Mouse (Mus musculus) activated CD4-positive, CD25-positive, alpha-beta regulatory T cell, adult 4 months (primary cell): ENCODE data around the gene Sbf2. TPM values are rescaled to one million over a fixed set of nuclear protein-coding genes. Genes with fewer than 3 reads are reported as not detected.
A peak's percentile ranks its signal among the peaks of the same experiment; 100 is the strongest.
"Not testable (repeated sequence)": the region's sequence is repeated elsewhere in the genome, so short reads cannot be mapped to it uniquely, and the experiment has no call there.

Source experiments
- ATAC-seq: one replicate; pipeline ENCODE4 v1.8.0; 2017
- polyA plus RNA-seq, 2 experiments: library from polyadenylated mRNA; unstranded; fragments of 100-300 nt; shearing (Covaris generic); gene quantifications; one replicate each; pipeline ENCODE4 v1.2.1; 2017

The Sbf2 gene
- polyA plus RNA-seq: 1 to 10 TPM in 1 of 2 experiments, under 1 TPM in 1; 0.84 to 2.3 TPM

- ATAC-seq: peak; percentile 58
Observed at GRCm38 (mm10) chr7:110614133-110615063, at the start of gene Sbf2. TSS of gene Sbf2 (minus strand) at chr7:110614922.

GRCm38 (mm10) chr7:110658378-110658928, 43.7 kb upstream of the Sbf2 start:
- no peak for ATAC-seq

GRCm38 (mm10) chr7:110655966-110656365, 41.2 kb upstream of the Sbf2 start:
- no peak for ATAC-seq

GRCm38 (mm10) chr7:110655230-110655629, 40.5 kb upstream of the Sbf2 start:
- ATAC-seq: no peak

GRCm38 (mm10) chr7:110651091-110651490, 36.4 kb upstream of the Sbf2 start:
- ATAC-seq: no peak

GRCm38 (mm10) chr7:110650491-110650890, 35.8 kb upstream of the Sbf2 start:
- no peak for ATAC-seq

GRCm38 (mm10) chr7:110649133-110649987, 34.6 kb upstream of the Sbf2 start:
- no peak for ATAC-seq

GRCm38 (mm10) chr7:110648455-110649085, 33.8 kb upstream of the Sbf2 start:
- ATAC-seq: no peak

GRCm38 (mm10) chr7:110647559-110648454, 33.1 kb upstream of the Sbf2 start:
- ATAC-seq: no peak

GRCm38 (mm10) chr7:110646611-110647407, 32.1 kb upstream of the Sbf2 start:
- ATAC-seq: no peak

GRCm38 (mm10) chr7:110645859-110646258, 31.1 kb upstream of the Sbf2 start:
- no peak for ATAC-seq

- peak; percentile 40 for ATAC-seq
Observed at GRCm38 (mm10) chr7:110645311-110645710, 30.6 kb upstream of the Sbf2 start.

GRCm38 (mm10) chr7:110639958-110640357, 25.2 kb upstream of the Sbf2 start:
- ATAC-seq: not testable (repeated sequence)

GRCm38 (mm10) chr7:110639291-110639915, 24.7 kb upstream of the Sbf2 start:
- no peak for ATAC-seq

- ATAC-seq: no peak
Observed at GRCm38 (mm10) chr7:110638305-110639110, 23.8 kb upstream of the Sbf2 start.

GRCm38 (mm10) chr7:110636559-110636958, 21.8 kb upstream of the Sbf2 start:
- no peak for ATAC-seq

GRCm38 (mm10) chr7:110635929-110636328, 21.2 kb upstream of the Sbf2 start:
- ATAC-seq: no peak

- ATAC-seq: no peak
Observed at GRCm38 (mm10) chr7:110631136-110631888, 16.6 kb upstream of the Sbf2 start.
